In genomic region chr3:88771941-88772280, GRCm38 (mm10) we compare ENCODE assay signal across 7 mouse cellular contexts. TPM values are rescaled to one million over a fixed set of nuclear protein-coding genes. Genes with fewer than 3 reads are reported as not detected.
DNase-seq lines count a peak whose midpoint lies in the region; ATAC-seq and TF ChIP-seq lines count a peak whose summit lies in the region.
"Not testable (repeated sequence)": the region's sequence is repeated elsewhere in the genome, so short reads cannot be mapped to it uniquely, and the experiment has no call there.

No protein-coding gene starts in this region.

- peak overlapping the region; percentile 45 for H3K4me2 ChIP-seq in forebrain, embryonic 15.5 days (replicated peaks)
- peak overlapping the region; percentile 46 for H3K4me2 ChIP-seq in heart, postnatal 0 days (ENCODE audit: low read depth, low read length)
- H3K4me2 ChIP-seq in neural tube, embryonic 14.5 days (ENCODE audit: low read depth, low read length): peak overlapping the region; percentile 44

- not testable (repeated sequence) for H3K36me3 ChIP-seq in forebrain, embryonic 15.5 days; heart, postnatal 0 days (replicated peaks; ENCODE audit: control insufficient read depth, insufficient read depth, low read length); liver, adult 2 months (ENCODE audit: control insufficient read depth, insufficient read depth, low read length); megakaryocyte, embryonic 14.5 days (replicated peaks; ENCODE audit: low read length); neural tube, embryonic 14.5 days (ENCODE audit: control insufficient read depth, insufficient read depth, low read length)

- not testable (repeated sequence) for H3K4me1 ChIP-seq in cortical plate, adult 2 months (ENCODE audit: control insufficient read depth, insufficient read depth, low read length); forebrain, embryonic 15.5 days; heart, postnatal 0 days (ENCODE audit: control insufficient read depth, insufficient read depth); liver, adult 2 months (ENCODE audit: control insufficient read depth, insufficient read depth, low read length); megakaryocyte, embryonic 14.5 days; neural tube, embryonic 14.5 days (ENCODE audit: control insufficient read depth, insufficient read depth, low read length)

- peak overlapping the region; percentile 68 for H3K9ac ChIP-seq in forebrain, embryonic 15.5 days (replicated peaks)
- H3K9ac ChIP-seq in heart, postnatal 0 days (replicated peaks; ENCODE audit: low read depth, low read length); liver, adult 2 months (ENCODE audit: low read depth, low read length): not testable (repeated sequence)
- H3K9ac ChIP-seq in neural tube, embryonic 14.5 days (replicated peaks; ENCODE audit: low read depth, low read length): peak overlapping the region; percentile 69

- TF ChIP-seq POLR2A in cortical plate, adult 2 months (IDR thresholded peaks at IDR 0.05; ENCODE audit: extremely low read depth, insufficient read depth, low read length); liver, adult 2 months (IDR thresholded peaks at IDR 0.05; ENCODE audit: extremely low read depth, insufficient read depth, low read length): not testable (repeated sequence)

- DNase-seq in heart, postnatal 0 days (ENCODE audit: low spot score); liver, adult 2 months (ENCODE audit: extremely low read depth, low read depth, low spot score): not testable (repeated sequence)
- peak; percentile 24 for DNase-seq in kidney, adult 9 months

- TF ChIP-seq EP300 in heart, postnatal 0 days (IDR thresholded peaks at IDR 0.05; ENCODE audit: low read depth): not testable (repeated sequence)

- TF ChIP-seq CTCF in cortical plate, adult 2 months (IDR thresholded peaks at IDR 0.05; ENCODE audit: extremely low read depth, insufficient read depth, low read length); heart, postnatal 0 days (IDR thresholded peaks at IDR 0.05; ENCODE audit: low read depth); liver, adult 2 months (IDR thresholded peaks at IDR 0.05; ENCODE audit: low read depth, low read length): not testable (repeated sequence)

- not testable (repeated sequence) for H3K27me3 ChIP-seq in forebrain, embryonic 15.5 days; heart, postnatal 0 days (ENCODE audit: control insufficient read depth, insufficient read depth, low read length); liver, adult 2 months (ENCODE audit: control insufficient read depth, insufficient read depth, low read length); megakaryocyte, embryonic 14.5 days (replicated peaks); neural tube, embryonic 14.5 days (ENCODE audit: control insufficient read depth, insufficient read depth, low read length)

- 0% methylated on average over 3 of the region's 6 CpGs for WGBS in forebrain, embryonic 15.5 days
- WGBS in heart, postnatal 0 days: 13% methylated on average over 3 of the region's 6 CpGs
- 24% methylated on average over 3 of the region's 6 CpGs for WGBS in liver, adult 2 months
- 0% methylated on average over 2 of the region's 6 CpGs for WGBS in neural tube, embryonic 14.5 days

- H3K9me3 ChIP-seq in forebrain, embryonic 15.5 days; heart, postnatal 0 days (replicated peaks; ENCODE audit: control insufficient read depth, low read length); megakaryocyte, embryonic 14.5 days; neural tube, embryonic 14.5 days (ENCODE audit: control insufficient read depth, low read length): not testable (repeated sequence)

- H3K79me2 ChIP-seq in liver, adult 2 months (ENCODE audit: control insufficient read depth, insufficient read depth, low read length): not testable (repeated sequence)

- peak overlapping the region; percentile 85 for H3K4me3 ChIP-seq in cortical plate, adult 2 months (ENCODE audit: insufficient read depth, low read length)
- H3K4me3 ChIP-seq in forebrain, embryonic 15.5 days: peak overlapping the region; percentile 58
- H3K4me3 ChIP-seq in heart, postnatal 0 days (ENCODE audit: low read depth, low read length): peak overlapping the region; percentile 36
- peak overlapping the region; percentile 46; the same call in 1 of the 2 replicates for H3K4me3 ChIP-seq in liver, adult 2 months (ENCODE audit: insufficient read depth, low read depth, low read length)
- peak overlapping the region; percentile 88 for H3K4me3 ChIP-seq in megakaryocyte, embryonic 14.5 days (replicated peaks)
- H3K4me3 ChIP-seq in neural tube, embryonic 14.5 days (ENCODE audit: low read depth, low read length): peak overlapping the region; percentile 39

- not testable (repeated sequence) for ATAC-seq in forebrain, embryonic 15.5 days (replicated peaks); heart, postnatal 0 days (ENCODE audit: insufficient read depth, low read depth)
- ATAC-seq in neural tube, embryonic 14.5 days (ENCODE audit: low read depth): peak; percentile 42

- peak overlapping the region; percentile 89 for H3K27ac ChIP-seq in cortical plate, adult 2 months (ENCODE audit: insufficient read depth, low read length)
- H3K27ac ChIP-seq in forebrain, embryonic 15.5 days (replicated peaks): peak overlapping the region; percentile 96
- H3K27ac ChIP-seq in heart, postnatal 0 days (ENCODE audit: low read depth): peak overlapping the region; percentile 76
- not testable (repeated sequence) for H3K27ac ChIP-seq in liver, adult 2 months (replicated peaks; ENCODE audit: insufficient read depth, low read depth, low read length)
- H3K27ac ChIP-seq in neural tube, embryonic 14.5 days (ENCODE audit: low read depth, low read length): peak overlapping the region; percentile 84

RNA-seq across cellular contexts. Expression of gene Syt11, which starts 3.1 kb away (rescaled TPM):
- polyA plus RNA-seq in cortical plate, adult 2 months (2012; rRNA removed): 467 and 476 TPM in 2 replicates
- polyA plus RNA-seq in forebrain, embryonic 15.5 days (2015; fragmentation: Nextera tagmentation; extraction: Ambion mirVana): 236 TPM in 2 replicates
- 3.5 and 13.4 TPM in 2 replicates for total RNA-seq in heart, postnatal 0 days (2014; rRNA removed; ENCODE audit: low replicate concordance)
- 3.2 and 4.7 TPM in 2 replicates for polyA plus RNA-seq in heart, postnatal 0 days (2015; fragmentation: Nextera tagmentation; extraction: Ambion mirVana)
- total RNA-seq in liver, adult 2 months (2014; rRNA removed): 1.6 and 1.9 TPM in 2 replicates
- polyA plus RNA-seq in liver, adult 2 months (2012; rRNA removed): 0.92 and 2.4 TPM in 2 replicates
- polyA plus RNA-seq in megakaryocyte, embryonic 14.5 days (2012; ENCODE audit: insufficient read depth, low replicate concordance): 10.9 and 16.6 TPM in 2 replicates
- polyA plus RNA-seq in neural tube, embryonic 14.5 days (2014; fragmentation: Nextera tagmentation; extraction: Ambion mirVana): 211 and 255 TPM in 2 replicates

RNA-seq across cellular contexts. Expression of gene Rit1, which starts 55.3 kb away (rescaled TPM):
- 58.7 and 63.6 TPM in 2 replicates for polyA plus RNA-seq in cortical plate, adult 2 months (2012; rRNA removed)
- polyA plus RNA-seq in forebrain, embryonic 15.5 days (2015; fragmentation: Nextera tagmentation; extraction: Ambion mirVana): 51.6 and 53.1 TPM in 2 replicates
- 65.8 and 82.6 TPM in 2 replicates for total RNA-seq in heart, postnatal 0 days (2014; rRNA removed; ENCODE audit: low replicate concordance)
- polyA plus RNA-seq in heart, postnatal 0 days (2015; fragmentation: Nextera tagmentation; extraction: Ambion mirVana): 85.4 and 119 TPM in 2 replicates
- total RNA-seq in liver, adult 2 months (2014; rRNA removed): 18.0 and 19.9 TPM in 2 replicates
- 14.4 and 14.8 TPM in 2 replicates for polyA plus RNA-seq in liver, adult 2 months (2012; rRNA removed)
- polyA plus RNA-seq in megakaryocyte, embryonic 14.5 days (2012; ENCODE audit: insufficient read depth, low replicate concordance): 30.4 and 71.5 TPM in 2 replicates
- polyA plus RNA-seq in neural tube, embryonic 14.5 days (2014; fragmentation: Nextera tagmentation; extraction: Ambion mirVana): 60.1 and 62.1 TPM in 2 replicates

Comparison
In these comparisons a context has a peak if more than half of its experiments do, and no peak if none do; other contexts are left out.
1. H3K4me3 ChIP-seq: peak in every context shown above with its lines; median percentile 88 in megakaryocyte, embryonic 14.5 days; 85 in cortical plate, adult 2 months; 58 in forebrain, embryonic 15.5 days; 46 in liver, adult 2 months; 39 in neural tube, embryonic 14.5 days; 36 in heart, postnatal 0 days.
2. RNA of gene Syt11, which starts 3.1 kb away (polyA plus RNA-seq): 467 to 476 TPM in cortical plate, adult 2 months, 236 TPM in forebrain, embryonic 15.5 days and 211 to 255 TPM in neural tube, embryonic 14.5 days; 10.9 to 16.6 TPM in megakaryocyte, embryonic 14.5 days, 3.2 to 4.7 TPM in heart, postnatal 0 days and 0.92 to 2.4 TPM in liver, adult 2 months; every median in the first group is over 10 times any median in the second.
3. Peak in every context shown above with its lines, with median percentiles within 50 percentile points of each other: H3K4me2 ChIP-seq.